Mouse (Mus musculus) cortical plate, adult 2 months (tissue): Measurements from ENCODE around the gene Gm45140. TPM values are rescaled to one million over a fixed set of nuclear protein-coding genes. Genes with fewer than 3 reads are reported as not detected.

Experiments used
- H3K27ac ChIP-seq: fragments of 200-500 bp; 2 replicates; pipeline ENCODE4 v1.5.1; 2012; ENCODE audit warnings: low read length, control low read depth, inconsistent platforms; ENCODE audit not compliant: insufficient read depth
- H3K4me1 ChIP-seq: fragments of 200-500 bp; 2 replicates; pipeline ENCODE4 v1.6.1; 2011; ENCODE audit warnings: low read length; ENCODE audit not compliant: control insufficient read depth, insufficient read depth
- H3K4me3 ChIP-seq: fragments of 200-500 bp; 2 replicates; pipeline ENCODE4 v1.5.1; 2011; ENCODE audit warnings: mild to moderate bottlenecking, low read length, control low read depth; ENCODE audit not compliant: insufficient read depth
- CTCF ChIP-seq: fragments of 200-500 bp; IDR thresholded peaks from 2 replicates; pipeline ENCODE4 v1.5.1; 2011; ENCODE audit warnings: mild to moderate bottlenecking, control low read depth, low read length; ENCODE audit not compliant: insufficient read depth; ENCODE audit errors: extremely low read depth
- POLR2A ChIP-seq: fragments of 200-500 bp; IDR thresholded peaks from 2 replicates; pipeline ENCODE4 v1.6.1; 2011; ENCODE audit warnings: mild to moderate bottlenecking, low read length, control low read depth; ENCODE audit not compliant: insufficient read depth; ENCODE audit errors: extremely low read depth
- polyA plus RNA-seq: library from polyadenylated mRNA; depleted of rRNA; stranded (reverse); fragments of >200 nt; gene quantifications from 2 replicates; pipeline ENCODE4 v1.2.3, GENCODE M21; 2012

Gene Gm45140
- polyA plus RNA-seq, 1 experiment = 4.3 TPM

DNA sequence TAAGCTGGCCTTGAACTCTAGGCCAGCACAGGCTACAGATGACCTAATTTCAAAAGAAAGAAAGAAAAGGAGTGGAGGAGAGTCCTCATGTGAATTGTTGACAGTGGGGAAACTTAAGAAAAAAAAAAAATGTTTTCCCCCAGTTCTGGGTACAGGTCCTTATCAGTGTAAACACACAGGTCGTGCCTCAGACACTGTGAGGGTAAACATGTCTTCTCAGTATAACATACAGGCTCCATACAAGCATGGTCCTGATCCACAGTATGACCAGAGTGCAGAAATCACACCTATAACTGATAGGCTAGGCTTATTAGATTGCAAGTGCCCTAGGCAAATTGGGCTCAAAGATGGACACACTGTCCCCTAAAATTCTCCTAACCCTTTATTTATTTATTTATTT lies 34.8 kb upstream of the Gm45140 start:
- peaks cover 2% of the 10 kb centered on the region; the same call in 1 of the 2 replicates for H3K4me1 ChIP-seq
- no peak for TF ChIP-seq POLR2A
- no peak for TF ChIP-seq CTCF
- no peak overlapping the region for H3K27ac ChIP-seq
- H3K4me3 ChIP-seq = no peak overlapping the region

DNA sequence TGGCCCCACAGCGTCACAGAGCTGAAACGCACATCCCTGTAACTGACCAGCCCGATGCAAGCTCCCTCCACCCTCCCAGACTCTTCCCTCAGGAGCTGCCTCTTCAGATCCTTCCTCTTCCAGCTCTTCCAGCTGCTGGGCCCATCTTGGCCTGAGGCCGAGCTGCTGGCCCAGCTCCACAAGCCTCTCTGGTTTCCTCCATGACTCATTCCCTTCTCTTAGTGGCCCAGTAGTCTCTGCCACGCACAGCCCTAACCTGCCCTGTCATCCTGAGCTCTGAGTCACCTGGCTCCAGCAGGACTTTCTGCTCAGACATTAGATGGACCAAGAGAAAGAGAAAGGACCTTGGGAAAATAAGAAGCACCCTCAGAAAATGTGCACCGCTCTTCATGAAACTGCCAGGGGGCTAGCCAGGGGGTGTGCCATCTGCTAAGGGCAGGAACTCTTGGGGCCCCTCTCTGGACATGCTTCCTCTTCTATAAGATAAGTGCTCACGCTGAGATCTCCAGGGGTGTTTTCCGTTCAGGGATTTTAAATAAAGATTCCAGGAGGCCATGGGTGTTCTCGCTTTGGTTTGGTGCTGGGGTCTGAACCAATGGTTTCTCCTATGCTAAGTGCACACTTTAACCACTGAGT lies 33.4 kb upstream of the Gm45140 start:
- no peak overlapping the region for H3K27ac ChIP-seq
- H3K4me3 ChIP-seq = no peak overlapping the region
- H3K4me1 ChIP-seq = peaks cover 2% of the 10 kb centered on the region; the same call in 1 of the 2 replicates
- no peak for TF ChIP-seq CTCF
- TF ChIP-seq POLR2A = no peak

DNA sequence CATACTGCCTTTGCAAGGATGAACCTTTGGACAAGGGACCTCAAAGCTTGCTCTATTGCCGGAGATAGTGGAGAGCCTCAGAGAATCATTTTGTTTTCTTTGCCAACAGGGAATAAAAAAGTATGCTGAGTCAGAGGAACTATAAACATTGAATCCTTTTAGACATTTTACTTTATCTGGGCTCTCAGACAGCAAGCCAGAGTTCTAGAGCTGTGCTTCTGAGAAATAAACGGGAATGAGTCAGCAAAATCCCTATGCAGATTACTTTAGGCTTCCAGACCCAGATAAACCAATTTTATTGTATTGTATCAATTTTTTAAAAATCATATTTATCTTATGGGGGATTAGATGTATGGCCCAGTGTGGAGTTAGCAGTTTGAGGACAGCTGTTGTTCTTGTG lies 31.7 kb upstream of the Gm45140 start:
- Histone ChIP-seq H3K27ac (no peak overlapping the region), H3K4me3 (no peak overlapping the region), H3K4me1 (peaks cover 2% of the 10 kb centered on the region; the same call in 1 of the 2 replicates)
- TF ChIP-seq CTCF (no peak), POLR2A (no peak)

DNA sequence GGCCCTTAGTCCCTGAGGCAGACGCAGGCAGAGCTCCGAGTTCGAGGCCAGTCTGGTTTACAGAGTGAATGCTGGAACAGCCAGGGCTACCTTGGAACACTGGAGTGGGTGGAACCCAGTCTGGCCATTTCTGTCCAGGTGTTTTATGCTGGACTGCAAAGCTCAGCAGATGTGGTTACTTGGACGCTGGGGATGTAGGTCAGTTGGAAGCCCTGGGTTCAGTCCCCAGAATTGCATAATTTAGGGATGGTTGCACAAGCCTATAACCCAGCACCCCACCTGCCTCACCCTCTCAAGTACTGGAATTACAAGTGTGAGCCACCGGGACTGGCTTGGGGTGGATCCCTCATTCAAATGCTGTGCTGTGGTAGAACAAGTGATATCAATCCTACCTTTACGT lies 30.6 kb upstream of the Gm45140 start:
- TF ChIP-seq CTCF = no peak
- no peak for TF ChIP-seq POLR2A
- Histone ChIP-seq H3K4me1 (peaks cover 2% of the 10 kb centered on the region; the same call in 1 of the 2 replicates), H3K4me3 (no peak overlapping the region), H3K27ac (no peak overlapping the region)

DNA sequence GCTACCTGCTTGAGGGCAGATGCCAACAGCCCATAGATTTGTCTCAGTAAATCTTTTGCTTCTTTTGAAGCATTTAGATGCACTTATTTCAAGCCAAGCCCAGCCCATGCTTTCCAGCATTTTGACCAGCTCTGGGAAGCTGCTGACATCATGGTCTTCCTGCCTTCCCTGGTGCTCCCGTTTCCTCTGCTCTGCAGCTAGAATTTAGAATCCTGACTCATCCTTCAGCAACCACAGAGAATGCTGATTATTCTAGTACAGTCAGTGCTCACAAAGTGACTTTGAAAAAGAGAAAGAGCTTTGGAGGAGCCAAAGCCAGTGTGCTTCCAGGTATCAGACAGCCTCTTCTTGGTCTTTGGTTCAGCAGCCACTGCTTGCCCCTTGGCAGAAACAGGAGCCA lies 21.5 kb upstream of the Gm45140 start:
- Histone ChIP-seq H3K27ac (0 out of 2 replicates have a peak overlapping the region, but pooled peaks have one; percentile 9), H3K4me1 (no peaks in the 10 kb centered on the region; the same call in 1 of the 2 replicates)
- 0 out of 2 replicates have a peak, but pooled peaks have one; percentile 19 for TF ChIP-seq POLR2A
- no peak for TF ChIP-seq CTCF

DNA sequence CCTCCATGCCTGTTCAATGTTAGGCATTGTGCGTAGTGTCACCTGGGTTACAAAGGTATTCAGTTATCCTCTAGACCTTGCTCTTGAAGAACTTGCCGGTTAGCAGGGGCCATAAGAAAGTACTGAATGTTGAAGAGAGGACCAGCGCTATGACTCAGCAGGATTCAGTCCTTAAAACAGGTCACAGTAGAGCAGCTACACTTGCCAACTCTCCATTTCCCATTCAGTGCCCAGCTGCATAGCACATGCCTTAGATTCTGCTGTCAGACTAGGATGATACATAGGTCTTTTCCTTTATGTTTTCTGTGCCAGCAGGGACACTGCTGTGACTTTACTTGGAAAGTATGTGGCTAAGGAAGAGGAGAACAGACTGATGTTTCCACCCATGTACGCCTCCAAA lies 17.9 kb upstream of the Gm45140 start:
- peaks cover 3% of the 10 kb centered on the region for H3K4me1 ChIP-seq
- H3K27ac ChIP-seq = no peak overlapping the region
- no peak overlapping the region for H3K4me3 ChIP-seq
- no peak for TF ChIP-seq POLR2A
- no peak for TF ChIP-seq CTCF

More for the DNA sequence above, 21.5 kb upstream of the Gm45140 start:
- no peak overlapping the region for H3K4me3 ChIP-seq

DNA sequence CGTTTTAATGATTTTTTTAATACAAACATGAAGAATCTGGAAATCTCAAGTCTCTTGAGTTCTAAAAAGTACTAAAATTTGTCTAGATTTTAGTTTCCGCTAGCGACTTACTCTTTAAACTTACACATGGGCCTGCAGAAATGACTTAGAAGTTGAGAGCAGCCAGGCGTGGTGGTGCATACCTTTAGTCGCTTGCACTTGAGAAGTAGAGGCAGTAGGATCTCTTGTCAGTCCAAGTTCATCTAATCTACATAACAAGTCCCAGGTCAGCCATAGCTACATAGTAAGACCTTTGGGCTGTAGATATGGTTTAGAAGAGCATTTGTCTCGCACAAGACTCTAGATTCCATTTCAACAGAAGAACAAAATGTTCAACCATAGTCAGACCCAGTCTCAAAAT lies 16.3 kb upstream of the Gm45140 start:
- Histone ChIP-seq H3K4me3 (no peak overlapping the region), H3K4me1 (peaks cover 4% of the 10 kb centered on the region), H3K27ac (no peak overlapping the region)
- TF ChIP-seq CTCF (no peak), POLR2A (no peak)

DNA sequence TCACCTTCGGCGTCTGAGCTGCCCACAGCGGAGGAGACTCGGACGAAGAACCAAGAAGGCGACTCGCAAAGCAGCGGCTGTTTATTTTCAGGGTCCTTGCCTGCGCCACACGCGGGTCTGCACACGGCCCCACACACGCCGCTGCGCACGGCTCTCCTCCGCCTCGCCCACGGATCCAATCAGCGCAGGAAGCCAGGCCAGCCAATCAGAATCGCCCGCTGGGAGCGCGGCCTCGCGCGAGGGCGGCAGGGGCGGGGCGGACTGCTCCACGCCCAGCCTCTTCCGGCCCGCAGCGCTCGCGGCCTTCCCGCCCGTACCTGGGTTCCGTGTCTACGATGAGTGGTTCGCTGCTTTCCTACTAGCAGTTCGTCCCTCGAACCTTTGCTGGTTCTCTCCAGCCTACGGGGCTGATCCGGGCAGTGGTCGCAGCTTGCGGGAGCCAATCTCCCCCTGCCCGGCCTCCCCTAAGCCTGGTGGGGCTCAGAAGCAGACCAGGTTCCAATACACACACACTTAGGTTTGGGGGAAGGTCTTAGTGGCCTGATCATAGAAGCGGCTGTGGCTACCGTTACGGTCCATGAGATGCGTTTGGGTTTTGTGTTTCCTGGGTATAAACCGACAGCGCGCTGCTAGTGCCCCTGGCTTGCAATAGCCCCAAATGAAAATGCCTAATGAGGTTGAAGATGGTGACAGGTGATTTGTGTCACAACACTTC lies 15.5 kb upstream of the Gm45140 start, which contains the start of gene Cnbp:
Gene Cnbp, minus strand, starts transcription at position 207 of the 715 bp plus-strand sequence.
- H3K4me3 ChIP-seq = peak within 1 kb of the TSS; percentile 95
- peak within 1 kb of the TSS; percentile 97 for H3K27ac ChIP-seq
- peaks cover 6% of the 10 kb centered on the region for H3K4me1 ChIP-seq
- TF ChIP-seq CTCF (no peak), POLR2A (peak; percentile 77)

DNA sequence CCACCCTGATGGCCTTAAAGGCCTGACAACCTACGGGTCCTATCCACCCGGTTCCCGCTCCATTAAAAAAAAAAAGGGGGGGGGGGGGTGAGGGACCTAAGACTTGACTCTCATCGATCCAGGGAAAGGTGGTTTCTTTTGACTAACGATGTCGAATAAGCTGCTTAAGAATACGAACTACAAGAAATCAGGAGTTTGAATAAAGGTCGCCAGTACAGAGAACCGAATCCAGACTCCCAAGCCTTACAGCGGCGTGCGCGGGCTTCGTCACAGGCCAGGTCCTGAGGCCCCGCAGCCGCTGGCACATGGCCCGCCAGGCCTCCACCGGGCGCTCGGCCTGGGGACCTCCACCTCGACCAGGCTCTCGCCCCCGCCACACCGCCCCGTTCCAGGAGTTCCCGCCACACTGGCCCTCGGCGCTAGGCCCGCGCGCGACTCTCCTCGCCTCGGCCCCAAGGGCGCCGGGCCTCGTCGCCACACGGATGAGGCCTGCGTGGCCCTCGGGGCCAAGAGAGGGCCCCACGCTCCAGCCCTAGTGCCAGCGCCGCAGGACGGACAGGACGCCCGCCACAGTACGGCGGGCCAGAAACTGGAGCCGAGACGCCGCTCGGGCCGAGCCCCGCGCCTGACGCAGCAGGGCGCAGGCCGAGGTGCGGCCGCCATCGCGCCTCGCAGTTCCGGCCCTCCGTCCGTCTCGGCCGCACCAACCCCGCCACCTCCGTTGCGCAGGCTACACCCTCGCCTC lies 14.7 kb upstream of the Gm45140 start:
- TF ChIP-seq CTCF (no peak), POLR2A (no peak)
- peaks cover 6% of the 10 kb centered on the region for H3K4me1 ChIP-seq
- peak overlapping the region; percentile 95 for H3K4me3 ChIP-seq
- peak overlapping the region; percentile 97 for H3K27ac ChIP-seq
